8 mouse cellular contexts compared by ENCODE assay signal in the genomic region with DNA sequence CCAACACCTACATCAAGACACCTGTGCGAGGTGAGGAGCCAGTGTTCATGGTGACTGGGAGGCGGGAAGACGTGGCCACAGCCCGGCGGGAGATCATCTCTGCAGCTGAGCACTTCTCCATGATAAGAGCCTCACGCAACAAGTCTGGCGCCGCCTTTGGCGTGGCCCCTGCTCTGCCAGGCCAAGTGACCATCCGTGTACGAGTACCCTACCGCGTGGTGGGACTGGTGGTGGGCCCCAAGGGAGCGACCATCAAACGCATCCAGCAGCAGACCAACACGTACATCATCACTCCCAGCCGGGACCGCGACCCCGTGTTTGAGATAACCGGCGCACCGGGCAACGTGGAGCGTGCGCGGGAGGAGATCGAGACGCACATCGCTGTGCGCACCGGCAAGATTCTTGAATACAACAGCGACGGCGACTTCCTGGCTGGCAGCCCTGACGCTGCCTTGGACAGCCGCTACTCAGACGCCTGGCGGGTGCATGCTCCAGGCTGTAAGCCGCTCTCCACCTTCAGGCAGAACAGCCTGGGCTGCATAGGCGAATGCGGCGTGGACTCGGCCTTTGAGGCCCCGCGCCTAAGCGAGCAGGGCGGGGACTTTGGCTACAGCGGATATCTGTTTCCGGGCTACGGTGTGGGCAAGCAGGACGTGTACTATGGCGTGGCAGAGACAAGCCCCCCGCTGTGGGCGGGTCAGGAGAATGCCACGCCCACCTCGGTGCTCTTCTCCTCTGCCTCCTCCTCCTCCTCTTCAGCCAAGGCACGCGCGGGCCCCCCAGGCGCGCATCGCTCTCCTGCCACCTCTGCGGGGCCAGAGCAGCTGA. TPM values are rescaled to one million over a fixed set of nuclear protein-coding genes. Genes with fewer than 3 reads are reported as not detected.
DNase-seq lines count a peak whose midpoint lies in the region; ATAC-seq lines count a peak whose summit lies in the region.

No protein-coding gene starts in this region.

- no peaks in the 10 kb centered on the region for H3K9me3 ChIP-seq in embryonic facial prominence, embryonic 14.5 days (ENCODE audit: control insufficient read depth, low read length)
- no peaks in the 10 kb centered on the region for H3K9me3 ChIP-seq in limb, embryonic 11.5 days (ENCODE audit: control insufficient read depth, low read length)
- H3K9me3 ChIP-seq in midbrain, embryonic 10.5 days (replicated peaks) = no peaks in the 10 kb centered on the region
- no peaks in the 10 kb centered on the region for H3K9me3 ChIP-seq in stomach, embryonic 15.5 days

- H3K36me3 ChIP-seq in embryonic facial prominence, embryonic 14.5 days (ENCODE audit: control insufficient read depth, insufficient read depth, low read length) = peaks cover 61% of the 10 kb centered on the region
- H3K36me3 ChIP-seq in limb, embryonic 11.5 days (ENCODE audit: control insufficient read depth, insufficient read depth, low read length) = peaks cover 18% of the 10 kb centered on the region
- H3K36me3 ChIP-seq in midbrain, embryonic 10.5 days = peaks cover 64% of the 10 kb centered on the region
- H3K36me3 ChIP-seq in stomach, embryonic 15.5 days = peaks cover 26% of the 10 kb centered on the region

- 3% methylated on average over 47 of the region's 64 CpGs for WGBS in embryonic facial prominence, embryonic 14.5 days
- 11% methylated on average over 64 of the region's 64 CpGs for WGBS in limb, embryonic 11.5 days
- 8% methylated on average over 64 of the region's 64 CpGs for WGBS in midbrain, embryonic 10.5 days
- WGBS in stomach, embryonic 15.5 days = 6% methylated on average over 64 of the region's 64 CpGs

- peak overlapping the region; percentile 78 for H3K4me3 ChIP-seq in embryonic facial prominence, embryonic 14.5 days (ENCODE audit: low read depth, low read length)
- H3K4me3 ChIP-seq in limb, embryonic 11.5 days (ENCODE audit: low read depth, low read length) = peak overlapping the region; percentile 95
- peak overlapping the region; percentile 87 for H3K4me3 ChIP-seq in midbrain, embryonic 10.5 days
- H3K4me3 ChIP-seq in stomach, embryonic 15.5 days (replicated peaks) = peak overlapping the region; percentile 25

- H3K27me3 ChIP-seq in embryonic facial prominence, embryonic 14.5 days (replicated peaks; ENCODE audit: control insufficient read depth, insufficient read depth, low read length) = no peaks in the 10 kb centered on the region
- H3K27me3 ChIP-seq in limb, embryonic 11.5 days (ENCODE audit: control insufficient read depth, insufficient read depth, low read length) = no peaks in the 10 kb centered on the region
- no peaks in the 10 kb centered on the region for H3K27me3 ChIP-seq in midbrain, embryonic 10.5 days (ENCODE audit: low read depth, poor library complexity, severe bottlenecking)
- no peaks in the 10 kb centered on the region for H3K27me3 ChIP-seq in stomach, embryonic 15.5 days (replicated peaks)

- peaks cover 47% of the 10 kb centered on the region for H3K4me1 ChIP-seq in embryonic facial prominence, embryonic 14.5 days (ENCODE audit: control insufficient read depth, insufficient read depth, low read length)
- peaks cover 44% of the 10 kb centered on the region for H3K4me1 ChIP-seq in limb, embryonic 11.5 days (ENCODE audit: control insufficient read depth, insufficient read depth, low read length)
- peaks cover 75% of the 10 kb centered on the region for H3K4me1 ChIP-seq in midbrain, embryonic 10.5 days
- peaks cover 62% of the 10 kb centered on the region for H3K4me1 ChIP-seq in stomach, embryonic 15.5 days

- H3K9ac ChIP-seq in embryonic facial prominence, embryonic 14.5 days (ENCODE audit: low read depth, low read length) = peak overlapping the region; percentile 98
- peak overlapping the region; percentile 98 for H3K9ac ChIP-seq in limb, embryonic 11.5 days (ENCODE audit: low read length)
- no peak overlapping the region for H3K9ac ChIP-seq in stomach, embryonic 15.5 days

- H3K27ac ChIP-seq in embryonic facial prominence, embryonic 14.5 days (replicated peaks; ENCODE audit: low read depth, low read length) = peak overlapping the region; percentile 62
- peak overlapping the region; percentile 56 for H3K27ac ChIP-seq in limb, embryonic 11.5 days (replicated peaks; ENCODE audit: low read depth, low read length)
- H3K27ac ChIP-seq in midbrain, embryonic 10.5 days (replicated peaks) = peak overlapping the region; percentile 100
- peak overlapping the region; percentile 37; the same call in 1 of the 2 replicates for H3K27ac ChIP-seq in stomach, embryonic 15.5 days

- ATAC-seq in embryonic facial prominence, embryonic 14.5 days (ENCODE audit: low read depth) = 0 out of 2 replicates have a peak, but pooled peaks have one; percentile 10
- ATAC-seq in limb, embryonic 11.5 days (ENCODE audit: insufficient number of reproducible peaks, low FRiP score, low TSS enrichment, low read depth) = no peak
- peak; percentile 56 for ATAC-seq in stomach, embryonic 15.5 days (ENCODE audit: insufficient read depth, low FRiP score, low read depth)

- peak; percentile 56 for DNase-seq in thymus, postnatal 0 days (ENCODE audit: low spot score)
- DNase-seq in thymus, postnatal 25 days = no peak
- DNase-seq in embryonic facial prominence, embryonic 14.5 days (ENCODE audit: low spot score) = peak; percentile 89
- peak; percentile 86 to 88 for DNase-seq in heart, adult 9 months (ENCODE audit: low spot score in 2 of 2)
- DNase-seq in kidney, adult 8-10 months = peak; percentile 80
- DNase-seq in limb, embryonic 11.5 days (ENCODE audit: low spot score) = peak; percentile 75
- peak; percentile 79 for DNase-seq in midbrain, embryonic 10.5 days (ENCODE audit: low spot score)

- peak overlapping the region; percentile 74 for H3K4me2 ChIP-seq in embryonic facial prominence, embryonic 14.5 days (ENCODE audit: low read depth, low read length)
- H3K4me2 ChIP-seq in limb, embryonic 11.5 days (ENCODE audit: low read depth, severe bottlenecking) = peak overlapping the region; percentile 93
- H3K4me2 ChIP-seq in stomach, embryonic 15.5 days = peak overlapping the region; percentile 73

RNA-seq across cellular contexts. Expression of a gene that starts 4.1 kb away (rescaled TPM):
- polyA plus RNA-seq in thymus, postnatal 0 days (2015; fragmentation: Nextera tagmentation; extraction: Ambion mirVana) = 8.1 and 10.3 TPM in 2 replicates
- 21.5 and 24.7 TPM in 2 replicates for polyA plus RNA-seq in embryonic facial prominence, embryonic 14.5 days (2014; fragmentation: Nextera tagmentation; extraction: Ambion mirVana)
- 42.6 and 43.5 TPM in 2 replicates for polyA plus RNA-seq in limb, embryonic 11.5 days (2014; fragmentation: Nextera tagmentation; extraction: Ambion mirVana)
- polyA plus RNA-seq in midbrain, embryonic 10.5 days (2016; fragmentation: Nextera tagmentation; extraction: Ambion mirVana) = 27.7 and 33.8 TPM in 2 replicates
- polyA plus RNA-seq in stomach, embryonic 15.5 days (2015; fragmentation: Nextera tagmentation; extraction: Ambion mirVana) = 11.9 and 12.1 TPM in 2 replicates

RNA-seq across cellular contexts. Expression of a gene that starts 11.8 kb away (rescaled TPM):
- 2.7 and 3.5 TPM in 2 replicates for polyA plus RNA-seq in thymus, postnatal 0 days (2015; fragmentation: Nextera tagmentation; extraction: Ambion mirVana)
- polyA plus RNA-seq in embryonic facial prominence, embryonic 14.5 days (2014; fragmentation: Nextera tagmentation; extraction: Ambion mirVana) = 33.8 and 38.0 TPM in 2 replicates
- 2.4 and 3.1 TPM in 2 replicates for polyA plus RNA-seq in limb, embryonic 11.5 days (2014; fragmentation: Nextera tagmentation; extraction: Ambion mirVana)
- polyA plus RNA-seq in midbrain, embryonic 10.5 days (2016; fragmentation: Nextera tagmentation; extraction: Ambion mirVana) = 0.49 and 0.79 TPM in 2 replicates
- 86.9 and 90.6 TPM in 2 replicates for polyA plus RNA-seq in stomach, embryonic 15.5 days (2015; fragmentation: Nextera tagmentation; extraction: Ambion mirVana)

RNA-seq across cellular contexts. Expression of a gene that starts 16.6 kb away (rescaled TPM):
- polyA plus RNA-seq in thymus, postnatal 0 days (2015; fragmentation: Nextera tagmentation; extraction: Ambion mirVana) = 150 and 153 TPM in 2 replicates
- 97.9 and 107 TPM in 2 replicates for polyA plus RNA-seq in embryonic facial prominence, embryonic 14.5 days (2014; fragmentation: Nextera tagmentation; extraction: Ambion mirVana)
- 78.9 and 89.3 TPM in 2 replicates for polyA plus RNA-seq in limb, embryonic 11.5 days (2014; fragmentation: Nextera tagmentation; extraction: Ambion mirVana)
- 175 and 192 TPM in 2 replicates for polyA plus RNA-seq in midbrain, embryonic 10.5 days (2016; fragmentation: Nextera tagmentation; extraction: Ambion mirVana)
- polyA plus RNA-seq in stomach, embryonic 15.5 days (2015; fragmentation: Nextera tagmentation; extraction: Ambion mirVana) = 193 and 198 TPM in 2 replicates

RNA-seq across cellular contexts. Expression of a gene that starts 17.2 kb away (rescaled TPM):
- 14.6 and 16.2 TPM in 2 replicates for polyA plus RNA-seq in thymus, postnatal 0 days (2015; fragmentation: Nextera tagmentation; extraction: Ambion mirVana)
- polyA plus RNA-seq in embryonic facial prominence, embryonic 14.5 days (2014; fragmentation: Nextera tagmentation; extraction: Ambion mirVana) = 46.3 and 50.0 TPM in 2 replicates
- 80.1 and 85.3 TPM in 2 replicates for polyA plus RNA-seq in limb, embryonic 11.5 days (2014; fragmentation: Nextera tagmentation; extraction: Ambion mirVana)
- polyA plus RNA-seq in midbrain, embryonic 10.5 days (2016; fragmentation: Nextera tagmentation; extraction: Ambion mirVana) = 71.1 and 74.1 TPM in 2 replicates
- 40.2 and 40.9 TPM in 2 replicates for polyA plus RNA-seq in stomach, embryonic 15.5 days (2015; fragmentation: Nextera tagmentation; extraction: Ambion mirVana)

RNA-seq across cellular contexts. Expression of a gene that starts 26.6 kb away (rescaled TPM):
- polyA plus RNA-seq in thymus, postnatal 0 days (2015; fragmentation: Nextera tagmentation; extraction: Ambion mirVana) = 40.6 and 43.8 TPM in 2 replicates
- 426 and 482 TPM in 2 replicates for polyA plus RNA-seq in embryonic facial prominence, embryonic 14.5 days (2014; fragmentation: Nextera tagmentation; extraction: Ambion mirVana)
- polyA plus RNA-seq in limb, embryonic 11.5 days (2014; fragmentation: Nextera tagmentation; extraction: Ambion mirVana) = 20.3 and 20.4 TPM in 2 replicates
- 13.5 and 18.3 TPM in 2 replicates for polyA plus RNA-seq in midbrain, embryonic 10.5 days (2016; fragmentation: Nextera tagmentation; extraction: Ambion mirVana)
- polyA plus RNA-seq in stomach, embryonic 15.5 days (2015; fragmentation: Nextera tagmentation; extraction: Ambion mirVana) = 179 and 214 TPM in 2 replicates

Comparison
In these comparisons a context has a peak if more than half of its experiments do, and no peak if none do; other contexts are left out.
1. H3K27ac ChIP-seq: peak in every context shown above with its lines; median percentile 100 in midbrain, embryonic 10.5 days; 62 in embryonic facial prominence, embryonic 14.5 days; 56 in limb, embryonic 11.5 days; 37 in stomach, embryonic 15.5 days.
2. H3K4me3 ChIP-seq: peak in every context shown above with its lines; median percentile 95 in limb, embryonic 11.5 days; 87 in midbrain, embryonic 10.5 days; 78 in embryonic facial prominence, embryonic 14.5 days; 25 in stomach, embryonic 15.5 days.